Mouse (Mus musculus) hindbrain, embryonic 16.5 days (tissue): Measurements from ENCODE around the gene Rbpj. TPM values are rescaled to one million over a fixed set of nuclear protein-coding genes. Genes with fewer than 3 reads are reported as not detected.

Source experiments
- ATAC-seq: fragments of 200-750 bp; cut with Nextera tagmentation; 2 replicates; pipeline ENCODE4 v1.8.0; 2017; ENCODE audit warnings: moderate TSS enrichment, moderate library complexity
- H3K27ac ChIP-seq: fragments of 300-500 bp; sonication (generic); 2 replicates; pipeline ENCODE4 v1.5.1; 2014; ENCODE audit warnings: low read depth, mild to moderate bottlenecking, control low read depth, low read length, moderate library complexity
- H3K27me3 ChIP-seq: fragments of 300-500 bp; sonication (generic); replicated peaks from 2 replicates; pipeline ENCODE4 v1.6.1; 2014; ENCODE audit warnings: low read length; ENCODE audit not compliant: control insufficient read depth, insufficient read depth
- H3K36me3 ChIP-seq: fragments of 300-500 bp; sonication (generic); 2 replicates; pipeline ENCODE4 v1.6.1; 2014; ENCODE audit warnings: mild to moderate bottlenecking, low read length, moderate library complexity, mixed read lengths; ENCODE audit not compliant: control insufficient read depth, insufficient read depth
- H3K4me1 ChIP-seq: fragments of 300-500 bp; sonication (generic); 2 replicates; pipeline ENCODE4 v1.6.1; 2014; ENCODE audit warnings: low read depth, low read length; ENCODE audit not compliant: control insufficient read depth, insufficient read depth
- H3K4me2 ChIP-seq: fragments of 300-500 bp; sonication (generic); 2 replicates; pipeline ENCODE4 v1.6.1; 2014; ENCODE audit warnings: mild to moderate bottlenecking, low read length, control low read depth, moderate library complexity
- H3K4me3 ChIP-seq: fragments of 300-500 bp; sonication (generic); 2 replicates; pipeline ENCODE4 v1.5.1; 2014; ENCODE audit warnings: mild to moderate bottlenecking, low read length, control low read depth, moderate library complexity
- H3K9ac ChIP-seq: fragments of 300-500 bp; sonication (generic); 2 replicates; pipeline ENCODE4 v1.6.1; 2014; ENCODE audit warnings: low read depth, mild to moderate bottlenecking, control low read depth, low read length, moderate library complexity
- H3K9me3 ChIP-seq: fragments of 300-500 bp; sonication (generic); 2 replicates; pipeline ENCODE4 v1.6.1; 2014; ENCODE audit warnings: mild to moderate bottlenecking, low read length, moderate library complexity; ENCODE audit not compliant: control insufficient read depth
- WGBS: fragments of 180-500 bp; shearing (Covaris S2); extraction: QIAGEN DNeasy Blood & Tissue Kit; methylation state at CpG from one replicate; pipeline ENCODE4 v1.1.7; 2014; 5-methylcytosine and 5-hydroxymethylcytosine counted together
- polyA plus RNA-seq: library from polyadenylated mRNA; unstranded; fragments of >200 nt; fragmentation: Nextera tagmentation; extraction: Ambion mirVana; gene quantifications from 2 replicates; pipeline ENCODE4 v1.2.1, GENCODE M21; 2015

The Rbpj gene
- 19.8 and 29.2 TPM in 2 replicates for polyA plus RNA-seq

DNA sequence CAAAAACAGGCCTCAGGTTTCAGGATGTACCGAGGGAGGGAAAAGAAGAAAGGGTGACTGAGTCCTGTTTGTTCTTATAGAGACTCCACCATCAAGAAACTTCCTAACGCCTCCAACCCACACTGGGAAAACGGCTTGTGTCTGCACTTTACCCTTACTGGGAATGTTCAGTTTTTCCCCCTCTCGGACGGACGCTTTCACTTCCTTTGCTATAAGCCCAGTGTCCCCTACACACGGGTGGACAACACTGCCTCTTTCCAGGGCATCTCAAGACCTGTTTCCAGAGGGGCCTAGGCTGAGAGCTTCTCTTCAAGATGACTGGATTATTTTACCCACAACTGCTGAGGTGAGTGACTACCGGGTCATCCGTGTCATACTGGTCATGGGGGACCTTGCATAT lies at the start of gene Rbpj:
Gene Rbpj, plus strand, starts transcription at position 270 of the 400 bp plus-strand sequence.
- H3K27me3 ChIP-seq = no peaks in the 10 kb centered on the region; the same call in 1 of the 2 replicates
- no peak within 1 kb of the TSS for H3K9ac ChIP-seq
- no peaks in the 10 kb centered on the region for H3K36me3 ChIP-seq
- ATAC-seq = no peak
- H3K27ac ChIP-seq = no peak within 1 kb of the TSS
- H3K4me2 ChIP-seq = no peak within 1 kb of the TSS
- no peaks in the 10 kb centered on the region for H3K9me3 ChIP-seq
- H3K4me3 ChIP-seq = no peak within 1 kb of the TSS
- no peaks in the 10 kb centered on the region for H3K4me1 ChIP-seq
- WGBS = 92% methylated on average over 9 of the region's 9 CpGs

DNA sequence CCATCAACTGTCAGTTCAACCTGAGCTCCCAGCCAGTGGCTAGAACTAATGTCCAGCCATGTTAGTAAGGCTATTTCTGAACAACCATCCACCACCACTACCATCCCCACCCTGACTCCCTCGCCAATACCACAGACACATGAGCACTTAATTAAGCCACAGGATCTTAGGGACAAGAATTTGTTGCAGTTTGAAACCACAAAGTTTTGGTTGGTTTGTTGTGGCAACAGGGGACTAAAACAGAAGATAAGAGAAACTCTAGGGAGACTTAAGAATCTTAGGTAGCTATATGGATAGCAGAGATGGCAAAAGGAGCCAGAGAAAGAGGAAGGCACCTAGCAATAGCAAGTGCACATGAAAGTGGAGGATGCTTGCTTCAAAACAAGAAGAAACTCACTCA lies 45.2 kb upstream of the Rbpj start:
- Histone ChIP-seq H3K36me3 (no peaks in the 10 kb centered on the region), H3K4me3 (no peak overlapping the region), H3K27me3 (no peaks in the 10 kb centered on the region), H3K9me3 (no peaks in the 10 kb centered on the region), H3K9ac (no peak overlapping the region), H3K4me1 (no peaks in the 10 kb centered on the region), H3K4me2 (no peak overlapping the region), H3K27ac (no peak overlapping the region)
- WGBS = 84% methylated on average over 1 of the region's 1 CpGs
- no peak for ATAC-seq

DNA sequence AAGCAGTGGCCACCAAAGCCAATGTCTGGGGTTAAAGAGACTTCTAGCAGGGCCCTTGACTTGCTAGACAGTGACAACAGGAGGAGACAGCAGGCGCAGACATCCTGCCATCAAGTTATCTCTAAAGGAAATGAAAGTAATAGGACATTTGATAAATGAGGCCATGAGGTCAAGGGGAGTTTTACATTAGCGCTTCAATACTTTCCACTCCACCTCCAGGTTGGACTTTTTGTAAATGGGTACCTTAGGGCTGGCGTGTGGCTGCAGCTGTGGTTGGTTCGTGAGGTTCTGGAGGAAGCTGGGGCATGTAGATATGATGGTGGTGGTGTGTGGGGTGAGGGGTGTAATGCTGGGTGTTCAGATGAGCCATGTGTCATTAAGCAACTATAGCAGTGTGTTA lies 44.7 kb upstream of the Rbpj start:
- H3K36me3 ChIP-seq = no peaks in the 10 kb centered on the region
- ATAC-seq = no peak
- H3K27me3 ChIP-seq = no peaks in the 10 kb centered on the region
- H3K4me3 ChIP-seq = no peak overlapping the region
- WGBS = 81% methylated on average over 4 of the region's 4 CpGs
- H3K4me1 ChIP-seq = no peaks in the 10 kb centered on the region
- H3K9ac ChIP-seq = no peak overlapping the region
- H3K4me2 ChIP-seq = no peak overlapping the region
- H3K9me3 ChIP-seq = no peaks in the 10 kb centered on the region
- no peak overlapping the region for H3K27ac ChIP-seq

DNA sequence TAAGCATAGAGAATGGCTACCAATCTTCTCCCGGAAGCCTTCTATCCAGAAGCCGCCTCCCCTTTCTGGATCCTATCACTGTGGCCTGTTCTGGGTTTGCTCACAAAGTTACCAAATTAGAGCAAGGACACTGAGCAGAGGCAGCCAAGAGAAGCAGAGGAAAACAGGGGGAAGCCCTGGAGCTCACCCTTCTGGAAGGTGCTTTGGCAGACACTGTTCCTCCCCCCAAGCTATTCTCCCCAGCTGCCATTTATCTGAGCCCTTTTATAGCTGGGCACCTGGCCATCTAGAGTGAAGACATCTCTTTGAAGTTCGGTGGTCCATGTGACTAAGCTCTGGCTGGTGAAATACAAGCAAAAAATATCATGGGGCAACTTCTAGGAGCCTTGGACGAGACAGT lies 38.5 kb upstream of the Rbpj start:
- Histone ChIP-seq H3K27ac (no peak overlapping the region), H3K27me3 (no peaks in the 10 kb centered on the region), H3K4me3 (no peak overlapping the region), H3K9me3 (no peaks in the 10 kb centered on the region), H3K9ac (no peak overlapping the region), H3K36me3 (no peaks in the 10 kb centered on the region), H3K4me2 (no peak overlapping the region), H3K4me1 (no peaks in the 10 kb centered on the region)
- ATAC-seq = no peak
- 78% methylated on average over 4 of the region's 4 CpGs for WGBS

DNA sequence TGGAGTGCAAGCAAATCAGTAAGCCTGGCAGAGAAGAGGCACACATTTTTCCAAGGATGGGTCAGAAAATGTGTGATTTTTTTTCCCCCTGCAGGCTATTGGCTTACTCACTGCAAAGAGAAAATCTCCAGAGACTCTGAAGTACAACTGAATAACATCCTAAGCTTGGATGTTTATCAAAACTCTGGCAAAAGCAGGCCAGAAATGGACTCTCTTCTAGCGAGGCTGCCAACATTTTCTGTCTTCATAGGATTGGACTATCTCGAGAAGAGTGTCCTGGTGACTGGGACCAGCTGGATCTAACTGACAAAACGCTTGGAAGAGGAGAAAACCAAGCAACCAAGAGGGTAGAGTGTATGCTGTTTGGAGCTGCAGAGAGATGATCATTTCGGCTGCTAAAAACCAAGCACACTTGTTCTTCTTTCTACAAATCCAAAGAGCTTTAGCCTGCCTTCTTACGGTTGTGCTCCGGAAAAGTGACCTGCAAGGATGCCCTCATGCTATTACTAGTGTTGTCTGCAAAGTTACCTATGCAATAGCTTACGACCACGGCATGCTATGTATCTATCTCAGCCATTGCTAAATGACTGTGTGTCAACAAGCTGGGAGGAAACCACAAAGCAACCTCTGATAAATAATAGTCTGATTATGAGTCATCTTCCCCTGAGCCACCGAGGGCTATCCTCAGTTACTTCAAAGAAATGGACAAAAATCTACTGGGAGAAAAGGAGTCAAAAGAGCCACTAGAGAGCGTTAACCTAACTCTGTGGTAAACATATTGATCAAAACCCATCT lies 36.1 kb upstream of the Rbpj start:
- no peak for ATAC-seq
- Histone ChIP-seq H3K27me3 (no peaks in the 10 kb centered on the region), H3K4me1 (no peaks in the 10 kb centered on the region), H3K9ac (no peak overlapping the region), H3K36me3 (no peaks in the 10 kb centered on the region), H3K4me3 (no peak overlapping the region), H3K4me2 (no peak overlapping the region), H3K27ac (no peak overlapping the region), H3K9me3 (no peaks in the 10 kb centered on the region)
- WGBS = 82% methylated on average over 10 of the region's 10 CpGs

DNA sequence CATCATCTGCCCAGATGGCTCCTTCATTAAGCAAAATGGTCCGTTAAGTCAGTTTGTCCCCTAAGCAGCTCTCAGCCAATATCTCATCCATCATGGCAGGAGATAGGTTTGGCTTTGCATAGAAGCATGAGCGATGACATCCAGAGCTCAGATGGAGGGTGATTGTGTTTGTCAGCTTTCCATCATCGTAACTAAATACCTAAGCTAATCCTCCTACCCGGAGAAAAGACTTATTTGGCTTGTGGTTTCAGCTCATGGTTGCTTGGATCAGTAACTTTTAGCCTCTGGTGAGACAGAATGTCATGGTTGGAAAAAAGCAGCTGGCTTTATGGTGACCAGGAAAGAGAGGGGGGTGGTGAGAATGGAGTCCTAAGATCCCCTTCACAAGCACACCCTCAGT lies 33.5 kb upstream of the Rbpj start:
- no peak overlapping the region for H3K27ac ChIP-seq
- no peak overlapping the region for H3K4me2 ChIP-seq
- WGBS = 78% methylated on average over 4 of the region's 4 CpGs
- no peaks in the 10 kb centered on the region for H3K27me3 ChIP-seq
- no peak for ATAC-seq
- H3K9ac ChIP-seq = no peak overlapping the region
- H3K4me1 ChIP-seq = no peaks in the 10 kb centered on the region
- H3K9me3 ChIP-seq = no peaks in the 10 kb centered on the region
- no peaks in the 10 kb centered on the region for H3K36me3 ChIP-seq
- no peak overlapping the region for H3K4me3 ChIP-seq

DNA sequence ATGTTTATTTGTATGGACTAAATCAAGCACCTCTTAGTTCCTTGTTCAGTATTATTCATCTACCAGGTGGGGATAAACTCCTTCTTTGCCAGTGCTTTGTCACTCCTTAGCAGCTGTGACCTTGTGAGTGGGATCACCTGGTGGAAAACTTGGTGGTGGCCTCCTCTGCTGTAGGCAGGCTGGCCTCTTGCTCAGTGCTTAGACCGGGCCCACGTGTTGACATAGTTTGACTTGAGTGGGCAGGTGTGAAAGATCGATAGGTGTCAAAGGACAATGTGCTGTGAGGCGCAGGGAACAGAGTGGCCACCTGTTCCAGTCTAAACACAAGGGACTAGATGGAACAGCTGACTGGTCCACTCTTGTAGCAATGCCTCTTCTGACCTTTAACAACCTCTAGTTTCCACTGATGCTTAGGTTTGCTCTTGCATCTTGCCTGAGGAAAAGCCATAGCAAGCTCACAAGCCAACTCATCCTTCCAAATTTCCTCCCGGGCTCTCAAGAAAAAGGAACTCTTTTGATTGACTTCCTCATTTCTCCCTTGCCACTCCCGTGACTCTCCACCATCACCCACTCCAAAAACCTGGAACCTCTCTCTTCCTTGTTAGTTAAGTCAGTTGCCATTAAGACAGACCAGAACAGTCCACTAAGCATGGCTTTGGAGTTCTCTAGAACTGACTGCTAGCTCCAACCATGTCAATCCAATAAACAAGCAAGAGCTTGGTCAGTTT lies 28.9 kb upstream of the Rbpj start:
- H3K9me3 ChIP-seq = no peaks in the 10 kb centered on the region
- H3K36me3 ChIP-seq = no peaks in the 10 kb centered on the region
- no peaks in the 10 kb centered on the region for H3K27me3 ChIP-seq
- H3K4me1 ChIP-seq = no peaks in the 10 kb centered on the region
- H3K4me2 ChIP-seq = no peak overlapping the region
- no peak overlapping the region for H3K9ac ChIP-seq
- no peak overlapping the region for H3K4me3 ChIP-seq
- ATAC-seq = no peak
- no peak overlapping the region for H3K27ac ChIP-seq
- WGBS = 90% methylated on average over 6 of the region's 6 CpGs

DNA sequence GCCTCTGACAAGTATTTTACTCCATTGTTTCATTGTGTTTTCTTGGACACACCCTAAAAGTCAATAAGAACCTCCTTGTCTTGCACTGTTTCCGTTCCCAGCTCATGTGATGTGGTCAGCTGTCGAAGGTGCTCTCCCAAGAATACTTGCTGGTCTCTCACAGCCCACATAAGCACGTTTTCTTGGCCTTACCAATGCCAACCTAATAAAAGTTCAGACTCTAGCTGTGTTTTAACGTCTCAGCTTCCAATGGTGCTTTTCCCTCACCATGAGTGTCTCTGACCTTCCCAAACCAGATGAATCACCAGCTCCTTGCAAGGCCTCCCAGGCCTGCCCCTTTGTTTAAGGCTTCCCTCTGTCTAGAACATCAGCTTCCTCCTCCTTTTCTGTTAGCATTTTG lies 28.2 kb upstream of the Rbpj start:
- WGBS = 77% methylated on average over 4 of the region's 4 CpGs
- Histone ChIP-seq H3K4me2 (no peak overlapping the region), H3K27ac (no peak overlapping the region)

DNA sequence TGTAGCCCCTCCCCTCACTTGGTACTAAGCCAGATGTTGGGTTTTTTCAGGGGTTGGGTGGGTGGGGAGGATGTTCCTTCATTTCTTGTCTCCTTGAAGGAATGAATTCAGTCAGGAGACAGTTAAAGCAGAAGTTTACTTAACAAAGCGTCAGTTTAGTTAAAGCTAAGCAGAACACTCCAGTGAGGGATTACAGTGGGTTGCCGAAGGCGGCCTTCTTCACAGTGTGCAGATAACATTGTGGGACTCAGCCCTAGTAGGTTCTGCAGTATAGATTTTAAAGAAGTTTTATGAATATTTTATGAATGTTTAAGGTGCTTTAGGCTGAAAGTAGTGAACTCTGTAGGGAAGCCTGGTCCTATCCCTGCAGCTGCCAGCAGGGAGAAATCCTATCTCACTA lies 27.7 kb upstream of the Rbpj start:
- H3K9me3 ChIP-seq = no peaks in the 10 kb centered on the region
- no peak for ATAC-seq
- H3K9ac ChIP-seq = no peak overlapping the region
- H3K4me2 ChIP-seq = no peak overlapping the region
- no peak overlapping the region for H3K4me3 ChIP-seq
- H3K27ac ChIP-seq = no peak overlapping the region
- H3K27me3 ChIP-seq = no peaks in the 10 kb centered on the region
- no peaks in the 10 kb centered on the region for H3K36me3 ChIP-seq
- no peaks in the 10 kb centered on the region for H3K4me1 ChIP-seq
- 89% methylated on average over 3 of the region's 3 CpGs for WGBS

More for the DNA sequence above, 28.2 kb upstream of the Rbpj start:
- no peaks in the 10 kb centered on the region for H3K9me3 ChIP-seq
- H3K4me1 ChIP-seq = no peaks in the 10 kb centered on the region
- no peak overlapping the region for H3K9ac ChIP-seq
- ATAC-seq = no peak
- H3K4me3 ChIP-seq = no peak overlapping the region
- no peaks in the 10 kb centered on the region for H3K27me3 ChIP-seq
- H3K36me3 ChIP-seq = no peaks in the 10 kb centered on the region
